Mouse (Mus musculus) limb, embryonic 15.5 days (tissue): Measurements from ENCODE around the gene Tex13b. TPM values are rescaled to one million over a fixed set of nuclear protein-coding genes. Genes with fewer than 3 reads are reported as not detected.
"Not testable (repeated sequence)": the region's sequence is repeated elsewhere in the genome, so short reads cannot be mapped to it uniquely, and the experiment has no call there.

ENCODE experiments used
- ATAC-seq: fragments of 200-750 bp; cut with Nextera tagmentation; 2 replicates; pipeline ENCODE4 v1.8.0; 2017; ENCODE audit warnings: low read depth, moderate TSS enrichment; ENCODE audit not compliant: insufficient number of reproducible peaks, low FRiP score, low TSS enrichment
- H3K27ac ChIP-seq: fragments of 300-500 bp; sonication (generic); 2 replicates; pipeline ENCODE4 v1.5.1; 2015; ENCODE audit warnings: moderate library complexity, mild to moderate bottlenecking, inconsistent platforms
- H3K27me3 ChIP-seq: fragments of 300-500 bp; sonication (generic); 2 replicates; pipeline ENCODE4 v1.6.1; 2015; ENCODE audit warnings: inconsistent platforms
- H3K36me3 ChIP-seq: fragments of 300-500 bp; sonication (generic); 2 replicates; pipeline ENCODE4 v1.6.1; 2015; ENCODE audit warnings: inconsistent platforms
- H3K4me1 ChIP-seq: fragments of 300-500 bp; sonication (generic); 2 replicates; pipeline ENCODE4 v1.6.1; 2015; ENCODE audit warnings: inconsistent platforms
- H3K4me2 ChIP-seq: fragments of 300-500 bp; sonication (generic); 2 replicates; pipeline ENCODE4 v1.6.1; 2015; ENCODE audit warnings: mild to moderate bottlenecking, inconsistent platforms
- H3K4me3 ChIP-seq: fragments of 300-500 bp; sonication (generic); 2 replicates; pipeline ENCODE4 v1.5.1; 2015; ENCODE audit warnings: mild to moderate bottlenecking, inconsistent platforms
- H3K9ac ChIP-seq: fragments of 300-500 bp; sonication (generic); 2 replicates; pipeline ENCODE4 v1.6.1; 2015; ENCODE audit warnings: inconsistent platforms
- H3K9me3 ChIP-seq: fragments of 300-500 bp; sonication (generic); 2 replicates; pipeline ENCODE4 v1.6.1; 2016; ENCODE audit warnings: inconsistent platforms
- WGBS: fragments of 180-500 bp; shearing (Covaris S2); methylation state at CpG from one replicate; pipeline ENCODE4 v1.1.7; 2015; 5-methylcytosine and 5-hydroxymethylcytosine counted together
- polyA plus RNA-seq: library from polyadenylated mRNA; unstranded; fragments of >200 nt; fragmentation: Nextera tagmentation; extraction: Ambion mirVana; gene quantifications from 2 replicates; pipeline ENCODE4 v1.2.1, GENCODE M21; 2015

Gene Tex13b
- polyA plus RNA-seq: not detected in 2 replicates

DNA sequence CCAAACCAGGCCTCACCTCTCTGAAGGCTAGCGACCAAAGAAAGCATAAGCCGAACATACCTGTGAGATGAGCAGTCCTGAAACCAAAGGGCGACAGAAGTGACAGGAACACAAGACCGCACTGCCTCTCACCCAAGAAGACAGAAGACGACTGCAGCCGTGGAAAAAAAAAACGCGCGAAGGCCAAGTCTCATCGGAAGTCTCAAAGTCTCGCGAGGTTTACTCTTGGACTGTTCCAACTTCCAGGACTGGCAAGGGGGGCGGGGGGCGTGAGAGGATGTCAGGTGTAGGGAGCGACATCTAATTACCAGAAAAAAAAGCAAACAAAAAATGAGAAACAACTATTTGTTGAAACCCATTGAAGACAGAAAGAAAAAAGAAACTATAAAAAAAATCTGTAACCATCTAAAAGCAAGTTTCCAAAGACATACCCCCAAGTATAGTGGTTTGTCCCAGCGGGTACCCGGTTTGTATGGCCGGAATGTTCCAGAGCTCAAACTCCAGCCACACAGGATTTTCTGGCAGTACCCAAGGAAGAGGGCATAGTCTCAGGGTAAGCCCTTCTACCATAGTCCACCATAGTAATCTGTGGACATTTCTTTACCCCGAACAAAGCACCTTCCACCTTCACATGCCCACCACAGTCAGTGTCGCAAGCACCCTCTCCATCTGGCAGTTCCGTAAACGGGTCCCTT lies at the start of gene Tex13b:
Tex13b (minus strand) TSS at position 122 of the 695 bp plus-strand sequence.
- 93% methylated on average over 22 of the region's 22 CpGs for WGBS
- no peak within 1 kb of the TSS for H3K9ac ChIP-seq
- H3K36me3 ChIP-seq: no peaks in the 10 kb centered on the region
- H3K27ac ChIP-seq: no peak within 1 kb of the TSS
- no peak for ATAC-seq
- H3K27me3 ChIP-seq: peaks cover 7% of the 10 kb centered on the region; the same call in 1 of the 2 replicates
- H3K4me3 ChIP-seq: no peak within 1 kb of the TSS
- no peaks in the 10 kb centered on the region for H3K9me3 ChIP-seq
- H3K4me2 ChIP-seq: no peak within 1 kb of the TSS
- H3K4me1 ChIP-seq: no peaks in the 10 kb centered on the region

DNA sequence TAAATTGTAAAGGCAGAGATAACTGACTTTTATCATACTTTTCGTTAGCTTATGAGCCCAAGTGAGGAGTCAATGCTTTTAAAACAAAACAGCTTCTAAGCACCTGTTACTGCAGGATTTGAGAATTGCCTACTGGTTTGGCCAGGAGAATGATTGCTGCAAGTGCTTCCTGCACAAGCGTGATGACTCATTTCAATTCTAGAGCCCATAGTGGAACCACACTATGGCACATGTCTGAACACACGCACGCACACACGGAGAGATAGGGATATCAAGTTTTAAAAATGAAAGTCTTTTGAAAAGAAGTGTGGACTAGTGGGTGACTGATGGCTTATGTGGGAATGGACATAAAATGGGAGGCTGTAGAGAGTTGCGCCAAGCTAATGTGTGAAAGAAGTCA lies 49.5 kb upstream of the Tex13b start:
- WGBS: 92% methylated on average over 6 of the region's 6 CpGs
- no peaks in the 10 kb centered on the region for H3K4me1 ChIP-seq
- H3K27me3 ChIP-seq: 0 out of 2 replicates have a peak, but pooled peaks cover 5% of the 10 kb centered on the region
- ATAC-seq: no peak
- H3K36me3 ChIP-seq: no peaks in the 10 kb centered on the region
- no peak overlapping the region for H3K27ac ChIP-seq
- H3K4me2 ChIP-seq: no peak overlapping the region
- H3K9me3 ChIP-seq: no peaks in the 10 kb centered on the region
- no peak overlapping the region for H3K4me3 ChIP-seq
- H3K9ac ChIP-seq: no peak overlapping the region

DNA sequence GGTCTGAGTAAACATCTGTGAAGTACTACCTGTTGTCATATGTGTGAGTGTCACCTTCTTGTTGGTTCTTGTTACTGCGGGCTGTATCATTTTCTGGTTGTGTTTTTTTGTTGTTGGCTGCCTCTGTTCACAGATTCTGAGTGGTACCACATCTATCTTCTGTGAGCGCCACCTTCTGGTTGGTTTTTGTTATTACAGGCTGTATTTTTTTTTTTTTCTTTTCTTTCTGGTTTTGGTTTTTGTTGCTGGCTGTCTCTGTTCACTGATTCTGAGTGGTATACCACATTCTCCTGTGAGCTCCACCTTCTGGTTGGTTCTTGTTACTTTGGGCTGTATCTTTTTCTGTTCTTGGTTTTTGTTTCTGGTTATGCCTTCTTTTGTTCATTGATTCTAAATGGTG lies 44.2 kb upstream of the Tex13b start:
- H3K9me3 ChIP-seq: no peaks in the 10 kb centered on the region
- no peak overlapping the region for H3K9ac ChIP-seq
- no peak overlapping the region for H3K27ac ChIP-seq
- peaks cover 3% of the 10 kb centered on the region; the same call in 1 of the 2 replicates for H3K27me3 ChIP-seq
- H3K4me1 ChIP-seq: no peaks in the 10 kb centered on the region
- ATAC-seq: no peak
- no peak overlapping the region for H3K4me2 ChIP-seq
- 41% methylated on average over 2 of the region's 2 CpGs for WGBS
- no peaks in the 10 kb centered on the region for H3K36me3 ChIP-seq
- H3K4me3 ChIP-seq: no peak overlapping the region

DNA sequence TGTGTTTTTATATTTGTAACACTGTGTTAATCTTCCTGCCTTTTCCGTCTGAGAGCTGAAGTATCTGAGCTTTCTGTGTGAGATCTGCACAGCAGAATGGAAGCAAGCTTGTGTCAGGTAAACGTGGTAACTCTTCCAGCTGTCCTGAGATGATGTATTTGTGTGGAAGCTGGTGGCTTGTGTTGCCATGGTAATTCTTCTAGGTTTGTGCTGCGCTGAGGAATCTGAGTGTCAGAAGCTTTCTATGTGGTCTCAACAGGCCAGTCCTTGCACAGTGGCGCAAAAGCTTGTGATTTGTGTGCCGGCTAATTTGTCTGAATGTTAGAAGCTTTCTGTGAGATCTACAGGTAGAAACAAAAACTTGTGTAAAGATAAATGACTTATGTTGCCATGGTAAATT lies 43.8 kb upstream of the Tex13b start:
- not testable (repeated sequence) for ATAC-seq, H3K4me2 ChIP-seq, H3K36me3 ChIP-seq, H3K9ac ChIP-seq, H3K27ac ChIP-seq, H3K4me1 ChIP-seq, H3K9me3 ChIP-seq, H3K4me3 ChIP-seq, H3K27me3 ChIP-seq
- 70% methylated on average over 5 of the region's 5 CpGs for WGBS

DNA sequence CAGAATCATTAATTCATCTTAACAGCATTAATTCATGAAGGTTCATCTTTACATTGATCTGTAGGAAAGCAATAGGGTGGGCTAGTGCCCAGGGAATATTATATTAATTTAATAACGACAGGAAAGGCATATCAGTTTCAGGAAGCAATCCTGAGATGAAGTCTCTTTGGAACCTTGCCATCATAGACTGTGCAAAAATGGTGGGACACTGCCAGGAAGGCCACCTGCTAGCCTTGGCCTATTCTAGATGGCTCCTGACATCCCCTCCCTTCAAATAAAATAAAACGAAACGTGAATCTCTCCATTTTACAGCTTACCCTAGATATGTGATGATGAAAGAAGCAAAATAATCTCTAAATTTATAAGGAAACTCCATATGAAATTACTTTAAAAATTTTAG lies 41.3 kb upstream of the Tex13b start:
- WGBS: 63% methylated on average over 3 of the region's 3 CpGs
- ATAC-seq: no peak
- H3K36me3 ChIP-seq: no peaks in the 10 kb centered on the region
- no peak overlapping the region for H3K9ac ChIP-seq
- H3K4me1 ChIP-seq: no peaks in the 10 kb centered on the region
- no peak overlapping the region for H3K4me2 ChIP-seq
- H3K9me3 ChIP-seq: no peaks in the 10 kb centered on the region
- peaks cover 3% of the 10 kb centered on the region; the same call in 1 of the 2 replicates for H3K27me3 ChIP-seq
- H3K27ac ChIP-seq: no peak overlapping the region
- H3K4me3 ChIP-seq: no peak overlapping the region

DNA sequence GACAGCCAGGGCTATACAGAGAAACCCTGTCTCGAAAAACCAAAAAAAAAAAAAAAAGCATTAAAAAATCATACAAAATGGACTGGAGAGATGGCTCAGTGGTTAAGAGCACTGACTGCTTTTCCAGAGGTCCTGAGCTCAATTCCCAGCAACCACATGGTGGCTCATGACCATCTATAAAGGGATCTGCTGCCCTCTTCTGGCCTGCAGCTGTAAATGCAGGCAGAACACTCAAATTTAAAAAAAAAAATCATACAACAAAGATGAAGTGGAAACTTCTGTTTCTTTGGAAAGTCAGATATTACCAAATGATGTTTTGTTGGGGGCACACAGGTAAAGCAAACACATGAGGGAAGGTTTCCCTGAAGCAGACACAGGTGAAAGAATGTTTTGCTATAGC lies 32.2 kb upstream of the Tex13b start:
- H3K4me3 ChIP-seq, ATAC-seq, H3K4me1 ChIP-seq, H3K4me2 ChIP-seq, H3K27ac ChIP-seq, H3K9me3 ChIP-seq, H3K9ac ChIP-seq, H3K36me3 ChIP-seq: not testable (repeated sequence)
- 89% methylated on average over 1 of the region's 1 CpGs for WGBS
- H3K27me3 ChIP-seq: 0 out of 2 replicates have a peak, but pooled peaks cover 10% of the 10 kb centered on the region

DNA sequence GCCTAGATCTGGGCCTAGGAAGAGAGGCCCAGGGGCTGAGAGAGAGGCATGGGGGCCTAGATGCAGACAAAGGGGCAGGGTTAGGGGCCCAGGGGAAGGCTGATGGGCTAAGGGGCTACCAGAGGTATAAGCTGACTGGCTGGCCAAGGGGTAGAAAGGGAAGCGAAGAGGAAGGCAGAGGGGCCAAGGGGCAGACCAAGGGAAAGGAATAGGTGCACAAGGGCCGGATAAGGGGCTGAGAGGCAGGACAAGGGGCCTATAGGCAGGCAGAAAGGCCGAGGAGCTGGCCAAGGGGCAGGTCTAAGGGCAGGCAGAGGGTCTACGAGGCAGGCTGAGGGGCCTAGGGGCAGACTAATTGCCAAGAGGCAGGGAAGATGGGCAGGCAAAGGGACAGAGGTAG lies 26.7 kb upstream of the Tex13b start:
- no peak for ATAC-seq
- no peak overlapping the region for H3K4me3 ChIP-seq
- H3K9ac ChIP-seq: no peak overlapping the region
- H3K27me3 ChIP-seq: 0 out of 2 replicates have a peak, but pooled peaks cover 24% of the 10 kb centered on the region
- no peaks in the 10 kb centered on the region for H3K4me1 ChIP-seq
- no peaks in the 10 kb centered on the region for H3K36me3 ChIP-seq
- H3K9me3 ChIP-seq: no peaks in the 10 kb centered on the region
- WGBS: 68% methylated on average over 4 of the region's 4 CpGs
- H3K4me2 ChIP-seq: no peak overlapping the region
- H3K27ac ChIP-seq: no peak overlapping the region

DNA sequence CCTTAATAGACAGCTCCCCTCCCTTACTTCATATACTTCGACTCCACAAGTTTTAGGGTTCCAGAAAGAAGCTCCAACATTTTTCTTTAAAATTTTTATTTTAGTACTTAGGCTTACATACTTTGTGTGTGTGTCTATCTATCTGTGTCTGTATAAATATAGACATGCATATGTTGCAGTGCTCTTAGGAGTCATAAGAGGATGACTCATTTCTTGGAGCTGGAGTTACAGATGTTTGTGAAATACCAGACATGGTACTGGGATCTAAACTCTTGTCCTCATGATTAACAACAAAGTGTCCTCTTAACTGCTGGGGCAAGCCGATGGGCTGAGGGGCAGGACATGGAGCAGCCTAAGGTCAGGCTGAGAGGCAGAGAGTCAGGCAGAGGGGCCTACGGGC lies 24.8 kb upstream of the Tex13b start:
- Histone ChIP-seq H3K4me3 (no peak overlapping the region), H3K27me3 (0 out of 2 replicates have a peak, but pooled peaks cover 24% of the 10 kb centered on the region), H3K27ac (no peak overlapping the region), H3K4me2 (no peak overlapping the region), H3K36me3 (no peaks in the 10 kb centered on the region), H3K9me3 (no peaks in the 10 kb centered on the region), H3K4me1 (no peaks in the 10 kb centered on the region), H3K9ac (no peak overlapping the region)
- 73% methylated on average over 3 of the region's 3 CpGs for WGBS
- no peak for ATAC-seq

DNA sequence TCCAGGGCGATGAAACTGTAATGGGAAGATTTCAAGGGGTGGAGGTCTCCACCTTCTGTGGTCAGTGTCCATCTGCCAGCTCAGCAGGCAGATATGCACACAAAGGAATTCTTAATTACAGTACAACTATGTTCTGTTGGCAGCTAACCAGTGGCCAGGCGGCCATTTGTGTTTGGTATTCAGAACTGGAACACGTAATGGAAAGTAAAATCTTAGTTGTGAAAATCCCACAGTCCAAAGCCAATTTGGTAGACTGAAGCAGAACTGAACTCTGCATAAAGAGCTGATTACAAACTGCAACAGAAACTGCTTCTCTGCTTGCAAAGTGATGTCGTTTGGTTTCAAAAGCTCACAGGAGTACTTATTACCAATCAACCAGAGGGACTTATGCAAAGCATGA lies 18.5 kb upstream of the Tex13b start:
- Histone ChIP-seq H3K4me2 (no peak overlapping the region), H3K4me1 (no peaks in the 10 kb centered on the region), H3K36me3 (no peaks in the 10 kb centered on the region), H3K27me3 (no peaks in the 10 kb centered on the region), H3K4me3 (no peak overlapping the region), H3K9me3 (no peaks in the 10 kb centered on the region), H3K27ac (no peak overlapping the region), H3K9ac (no peak overlapping the region)
- no peak for ATAC-seq
- 61% methylated on average over 4 of the region's 4 CpGs for WGBS

DNA sequence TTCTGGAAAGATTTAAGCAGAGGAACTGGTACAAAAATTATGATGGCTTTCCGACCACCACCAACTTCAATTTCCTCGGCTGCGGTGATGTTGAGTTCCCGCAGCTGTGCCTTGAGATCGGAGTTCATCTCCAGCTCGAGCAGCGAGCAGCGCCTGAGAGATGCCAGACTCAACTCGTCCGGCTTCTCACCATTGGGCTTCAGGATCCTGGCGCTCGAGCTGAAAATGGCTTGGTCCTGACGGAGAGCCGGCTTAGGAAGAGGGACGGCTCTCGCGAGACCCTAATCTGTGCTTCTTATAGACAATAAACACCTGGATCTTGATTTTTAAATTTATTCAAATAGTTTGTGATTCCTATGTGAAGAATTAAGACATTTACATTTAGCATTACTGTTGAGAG lies 9.1 kb upstream of the Tex13b start:
- no peaks in the 10 kb centered on the region for H3K4me1 ChIP-seq
- H3K27me3 ChIP-seq: 0 out of 2 replicates have a peak, but pooled peaks cover 7% of the 10 kb centered on the region
- H3K36me3 ChIP-seq: no peaks in the 10 kb centered on the region
- 80% methylated on average over 17 of the region's 17 CpGs for WGBS
- H3K4me2 ChIP-seq: no peak overlapping the region
- H3K27ac ChIP-seq: no peak overlapping the region
- no peak for ATAC-seq
- H3K9ac ChIP-seq: no peak overlapping the region
- no peak overlapping the region for H3K4me3 ChIP-seq
- H3K9me3 ChIP-seq: no peaks in the 10 kb centered on the region

DNA sequence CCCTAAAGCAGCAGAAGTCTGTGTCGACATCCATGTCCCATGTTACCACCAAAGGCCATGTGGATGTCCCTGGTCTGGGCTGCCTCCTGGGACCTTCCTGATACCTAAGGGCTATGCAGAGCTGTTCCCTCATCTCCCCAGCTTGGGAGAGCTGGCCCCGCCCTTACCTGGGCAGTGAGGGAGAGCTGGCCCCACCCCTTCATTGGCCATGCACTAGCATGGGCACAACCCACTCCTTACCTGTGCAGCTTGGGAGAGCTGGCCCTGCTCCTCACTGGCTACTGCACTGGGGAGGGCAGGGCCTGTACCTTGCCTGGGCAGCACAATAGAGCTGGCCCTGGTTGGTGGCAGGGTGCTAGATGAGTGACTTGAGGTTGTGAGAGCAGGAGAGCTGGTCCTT lies 7.9 kb downstream of the Tex13b start:
- Histone ChIP-seq H3K4me2 (no peak overlapping the region), H3K9me3 (no peaks in the 10 kb centered on the region), H3K27ac (no peak overlapping the region), H3K4me3 (no peak overlapping the region), H3K4me1 (no peaks in the 10 kb centered on the region; the same call in 1 of the 2 replicates), H3K27me3 (peaks cover 21% of the 10 kb centered on the region), H3K36me3 (no peaks in the 10 kb centered on the region), H3K9ac (no peak overlapping the region)
- ATAC-seq: 0 out of 2 replicates have a peak, but pooled peaks have one; percentile 44
- 86% methylated on average over 2 of the region's 2 CpGs for WGBS

DNA sequence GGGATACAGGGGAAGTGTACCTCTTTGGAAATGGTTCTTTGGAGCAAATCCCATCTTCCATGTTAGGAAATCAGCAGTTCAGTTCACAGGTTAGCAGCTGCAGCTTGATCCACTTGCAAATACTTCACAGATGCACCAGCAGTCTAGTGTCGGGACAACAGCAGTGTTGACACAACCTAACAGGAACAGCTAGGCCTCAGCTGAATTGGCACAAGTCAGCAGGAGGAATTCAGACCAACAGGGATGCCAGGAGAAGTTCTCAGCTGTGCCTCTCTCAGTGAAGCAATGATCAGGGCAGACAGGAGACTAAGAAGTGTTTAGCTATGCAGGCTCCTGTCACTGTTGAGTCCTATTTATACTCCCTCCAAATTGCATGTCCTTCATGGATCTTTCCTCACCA lies 43.4 kb downstream of the Tex13b start:
- peaks cover 5% of the 10 kb centered on the region; the same call in 1 of the 2 replicates for H3K27me3 ChIP-seq
- no peaks in the 10 kb centered on the region for H3K9me3 ChIP-seq
- no peaks in the 10 kb centered on the region for H3K4me1 ChIP-seq
- no peak overlapping the region for H3K4me3 ChIP-seq
- no peak for ATAC-seq
- H3K9ac ChIP-seq: no peak overlapping the region
- 68% methylated on average over 1 of the region's 1 CpGs for WGBS
- H3K4me2 ChIP-seq: no peak overlapping the region
- H3K27ac ChIP-seq: no peak overlapping the region
- H3K36me3 ChIP-seq: no peaks in the 10 kb centered on the region
